Mouse (Mus musculus) ES-Bruce4 (cell line): ENCODE measurements around the gene Gm26558. TPM values are rescaled to one million over a fixed set of nuclear protein-coding genes. Genes with fewer than 3 reads are reported as not detected.

Experiments used
- H3K27ac ChIP-seq: 2 replicates; pipeline ENCODE4 v1.5.1; 2012; ENCODE audit warnings: low read length, inconsistent platforms; ENCODE audit not compliant: insufficient read depth
- H3K27me3 ChIP-seq: 2 replicates; pipeline ENCODE4 v1.6.1; 2012; ENCODE audit warnings: mild to moderate bottlenecking, low read length, inconsistent platforms; ENCODE audit not compliant: control insufficient read depth, poor library complexity, insufficient read depth, severe bottlenecking
- H3K36me3 ChIP-seq: 2 replicates; pipeline ENCODE4 v1.6.1; 2012; ENCODE audit warnings: inconsistent platforms, mild to moderate bottlenecking, low read length, moderate library complexity; ENCODE audit not compliant: control insufficient read depth, poor library complexity, insufficient read depth, severe bottlenecking
- H3K4me1 ChIP-seq: one replicate; pipeline ENCODE4 v1.8.1; 2011; ENCODE audit warnings: low read length; ENCODE audit not compliant: control insufficient read depth, insufficient read depth
- H3K4me3 ChIP-seq: 2 replicates; pipeline ENCODE4 v1.5.1; 2011; ENCODE audit warnings: low read depth, mild to moderate bottlenecking, low read length
- H3K9ac ChIP-seq: 2 replicates; pipeline ENCODE4 v1.6.1; 2012; ENCODE audit warnings: low read depth, mild to moderate bottlenecking, inconsistent platforms; ENCODE audit not compliant: poor library complexity, severe bottlenecking
- H3K9me3 ChIP-seq: replicated peaks from 2 replicates; pipeline ENCODE4 v1.6.1; 2012; ENCODE audit warnings: mild to moderate bottlenecking, low read length, inconsistent platforms; ENCODE audit not compliant: control insufficient read depth, poor library complexity, insufficient read depth, severe bottlenecking
- CTCF ChIP-seq: IDR thresholded peaks from one replicate; pipeline ENCODE4 v1.8.1; 2011; ENCODE audit warnings: low read depth, low read length
- EP300 ChIP-seq: IDR thresholded peaks from 2 replicates; pipeline ENCODE4 v1.6.1; 2011; ENCODE audit warnings: low read depth, low read length; ENCODE audit not compliant: insufficient read depth
- POLR2A ChIP-seq: IDR thresholded peaks from one replicate; pipeline ENCODE4 v1.8.1; 2011; ENCODE audit warnings: low read length; ENCODE audit not compliant: insufficient read depth
- polyA plus RNA-seq: library from polyadenylated mRNA; stranded (reverse); fragments of >200 nt; gene quantifications from 2 replicates; pipeline ENCODE4 v1.2.4, GENCODE M21; 2011; ENCODE audit warnings: low read depth; ENCODE audit not compliant: missing spikeins, insufficient read depth, insufficient read length

The Gm26558 gene
- polyA plus RNA-seq, 1 experiment: not detected

- Histone ChIP-seq H3K4me1 (peaks cover 7% of the 10 kb centered on the region), H3K4me3 (no peak overlapping the region), H3K36me3 (no peaks in the 10 kb centered on the region), H3K9me3 (no peaks in the 10 kb centered on the region; the same call in 1 of the 2 replicates), H3K27me3 (no peaks in the 10 kb centered on the region), H3K9ac (no peak overlapping the region), H3K27ac (no peak overlapping the region)
- TF ChIP-seq CTCF (no peak), EP300 (no peak), POLR2A (no peak)
Observed at GRCm38 (mm10) chr2:70616617-70617016, 45.3 kb downstream of the Gm26558 start.

GRCm38 (mm10) chr2:70616076-70616475 lies 45.8 kb downstream of the Gm26558 start:
- Histone ChIP-seq H3K4me1 (peaks cover 7% of the 10 kb centered on the region), H3K36me3 (no peaks in the 10 kb centered on the region), H3K27me3 (no peaks in the 10 kb centered on the region), H3K27ac (no peak overlapping the region), H3K9me3 (no peaks in the 10 kb centered on the region; the same call in 1 of the 2 replicates), H3K9ac (no peak overlapping the region), H3K4me3 (no peak overlapping the region)
- TF ChIP-seq EP300 (no peak), POLR2A (no peak), CTCF (no peak)

- Histone ChIP-seq H3K36me3 (no peaks in the 10 kb centered on the region), H3K4me1 (peaks cover 7% of the 10 kb centered on the region), H3K27me3 (no peaks in the 10 kb centered on the region), H3K9me3 (no peaks in the 10 kb centered on the region; the same call in 1 of the 2 replicates), H3K9ac (no peak overlapping the region), H3K27ac (no peak overlapping the region), H3K4me3 (no peak overlapping the region)
- no peak for TF ChIP-seq CTCF
Observed at GRCm38 (mm10) chr2:70614745-70615351, 47.1 kb downstream of the Gm26558 start.

Other genes with a start within 250 kb of the Gm26558 start
- gene Sp5, start 187.2 kb downstream of the Gm26558 start, polyA plus RNA-seq: 7.8 and 8.7 TPM in 2 replicates
- 0.79 and 2.6 TPM in 2 replicates for gene Erich2, start 153.3 kb downstream of the Gm26558 start, polyA plus RNA-seq
- gene Gad1, start 109.0 kb downstream of the Gm26558 start, polyA plus RNA-seq: 4.5 and 7.2 TPM in 2 replicates
- gene Gorasp2, start 532 bp downstream of the Gm26558 start, polyA plus RNA-seq: 96.9 and 108 TPM in 2 replicates
- gene Tlk1, start 163.6 kb upstream of the Gm26558 start, polyA plus RNA-seq: 83.4 and 89.0 TPM in 2 replicates